Mouse (Mus musculus) neural tube, embryonic 13.5 days (tissue): ENCODE measurements around the gene Taar2. TPM values are rescaled to one million over a fixed set of nuclear protein-coding genes. Genes with fewer than 3 reads are reported as not detected.

Experiments used
- ATAC-seq: fragments of 200-750 bp; cut with Nextera tagmentation; 2 replicates; pipeline ENCODE4 v1.8.0; 2017; ENCODE audit warnings: low read depth, mild to moderate bottlenecking, moderate TSS enrichment, moderate library complexity
- H3K27ac ChIP-seq: fragments of 300-500 bp; sonication (generic); replicated peaks from 2 replicates; pipeline ENCODE4 v1.5.1; 2015; ENCODE audit warnings: moderate library complexity, mild to moderate bottlenecking, inconsistent platforms
- H3K27me3 ChIP-seq: fragments of 300-500 bp; sonication (generic); 2 replicates; pipeline ENCODE4 v1.6.1; 2015; ENCODE audit warnings: mild to moderate bottlenecking, inconsistent platforms
- H3K36me3 ChIP-seq: fragments of 300-500 bp; sonication (generic); 2 replicates; pipeline ENCODE4 v1.6.1; 2015; ENCODE audit warnings: mild to moderate bottlenecking, inconsistent platforms
- H3K4me1 ChIP-seq: fragments of 300-500 bp; sonication (generic); replicated peaks from 2 replicates; pipeline ENCODE4 v1.6.1; 2015; ENCODE audit warnings: inconsistent platforms
- H3K4me2 ChIP-seq: fragments of 300-500 bp; sonication (generic); 2 replicates; pipeline ENCODE4 v1.6.1; 2015; ENCODE audit warnings: inconsistent platforms, mild to moderate bottlenecking, moderate library complexity
- H3K4me3 ChIP-seq: fragments of 300-500 bp; sonication (generic); 2 replicates; pipeline ENCODE4 v1.5.1; 2015; ENCODE audit warnings: mild to moderate bottlenecking, inconsistent platforms
- H3K9ac ChIP-seq: fragments of 300-500 bp; sonication (generic); 2 replicates; pipeline ENCODE4 v1.6.1; 2015; ENCODE audit warnings: moderate library complexity, mild to moderate bottlenecking, inconsistent platforms
- H3K9me3 ChIP-seq: fragments of 300-500 bp; sonication (generic); 2 replicates; pipeline ENCODE4 v1.6.1; 2016; ENCODE audit warnings: inconsistent platforms
- WGBS: fragments of 180-500 bp; shearing (Covaris S2); methylation state at CpG from one replicate; pipeline ENCODE4 v1.1.7; 2015; 5-methylcytosine and 5-hydroxymethylcytosine counted together
- polyA plus RNA-seq: library from polyadenylated mRNA; unstranded; fragments of >200 nt; fragmentation: Nextera tagmentation; extraction: Ambion mirVana; gene quantifications from 2 replicates; pipeline ENCODE4 v1.2.1, GENCODE M21; 2015

Gene Taar2
- 0.20 TPM in 1 of 2 replicates, not detected in the other for polyA plus RNA-seq

DNA sequence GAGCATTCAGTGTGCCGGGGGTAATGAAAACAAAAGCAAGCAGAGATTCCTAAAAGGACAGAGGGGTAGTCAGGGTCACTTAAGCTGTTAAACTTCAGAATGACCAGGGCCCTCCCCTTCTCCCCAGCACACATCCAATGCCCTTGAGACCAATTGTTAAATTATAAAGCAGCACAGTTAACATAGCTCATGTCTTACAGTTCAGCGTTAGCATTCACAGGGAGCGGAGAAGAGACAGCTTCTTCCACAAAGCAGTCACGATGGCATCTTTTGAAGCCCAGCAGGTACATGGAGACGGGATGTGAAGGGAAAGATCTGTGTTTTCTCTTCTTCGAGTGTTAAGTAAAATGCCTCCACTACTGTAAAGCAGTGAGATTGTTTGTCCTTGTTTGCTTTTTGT lies at the start of gene Taar2:
Taar2 (plus strand) TSS at position 261 of the 400 bp plus-strand sequence.
- H3K27ac ChIP-seq, result no peak within 1 kb of the TSS
- H3K9me3 ChIP-seq, result no peaks in the 10 kb centered on the region
- peak within 1 kb of the TSS; percentile 41 for H3K4me2 ChIP-seq
- 21% methylated on average over 6 of the region's 6 CpGs for WGBS
- peaks cover 7% of the 10 kb centered on the region for H3K4me1 ChIP-seq
- no peaks in the 10 kb centered on the region for H3K36me3 ChIP-seq
- no peak within 1 kb of the TSS for H3K4me3 ChIP-seq
- H3K9ac ChIP-seq, result peak within 1 kb of the TSS; percentile 49; the same call in 1 of the 2 replicates
- no peak for ATAC-seq
- H3K27me3 ChIP-seq, result no peaks in the 10 kb centered on the region

DNA sequence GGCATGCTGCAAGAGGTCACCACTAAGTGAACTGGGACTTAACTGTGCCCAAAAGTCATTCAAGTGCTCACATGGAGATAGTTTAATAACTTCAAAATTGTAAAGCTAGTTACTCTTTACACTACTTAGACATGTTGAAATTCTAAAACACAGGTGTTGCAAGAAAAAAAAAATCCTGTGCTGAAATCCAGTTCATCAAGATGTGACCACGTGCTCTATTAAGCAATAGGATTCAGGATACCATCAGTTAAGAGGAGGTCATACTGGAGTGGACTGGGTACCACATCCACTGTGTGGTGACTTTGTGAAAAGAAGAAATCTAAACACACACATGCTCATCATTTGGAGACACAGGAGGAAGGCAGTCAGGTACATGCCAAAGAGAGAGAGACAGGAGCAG lies 45.4 kb upstream of the Taar2 start:
- no peak overlapping the region for H3K27ac ChIP-seq
- no peak overlapping the region for H3K4me3 ChIP-seq
- H3K27me3 ChIP-seq, result no peaks in the 10 kb centered on the region
- H3K9me3 ChIP-seq, result no peaks in the 10 kb centered on the region
- WGBS, result 88% methylated on average over 1 of the region's 1 CpGs
- no peak overlapping the region for H3K4me2 ChIP-seq
- H3K36me3 ChIP-seq, result no peaks in the 10 kb centered on the region
- H3K9ac ChIP-seq, result no peak overlapping the region
- ATAC-seq, result no peak
- H3K4me1 ChIP-seq, result peaks cover 6% of the 10 kb centered on the region; the same call in 1 of the 2 replicates

DNA sequence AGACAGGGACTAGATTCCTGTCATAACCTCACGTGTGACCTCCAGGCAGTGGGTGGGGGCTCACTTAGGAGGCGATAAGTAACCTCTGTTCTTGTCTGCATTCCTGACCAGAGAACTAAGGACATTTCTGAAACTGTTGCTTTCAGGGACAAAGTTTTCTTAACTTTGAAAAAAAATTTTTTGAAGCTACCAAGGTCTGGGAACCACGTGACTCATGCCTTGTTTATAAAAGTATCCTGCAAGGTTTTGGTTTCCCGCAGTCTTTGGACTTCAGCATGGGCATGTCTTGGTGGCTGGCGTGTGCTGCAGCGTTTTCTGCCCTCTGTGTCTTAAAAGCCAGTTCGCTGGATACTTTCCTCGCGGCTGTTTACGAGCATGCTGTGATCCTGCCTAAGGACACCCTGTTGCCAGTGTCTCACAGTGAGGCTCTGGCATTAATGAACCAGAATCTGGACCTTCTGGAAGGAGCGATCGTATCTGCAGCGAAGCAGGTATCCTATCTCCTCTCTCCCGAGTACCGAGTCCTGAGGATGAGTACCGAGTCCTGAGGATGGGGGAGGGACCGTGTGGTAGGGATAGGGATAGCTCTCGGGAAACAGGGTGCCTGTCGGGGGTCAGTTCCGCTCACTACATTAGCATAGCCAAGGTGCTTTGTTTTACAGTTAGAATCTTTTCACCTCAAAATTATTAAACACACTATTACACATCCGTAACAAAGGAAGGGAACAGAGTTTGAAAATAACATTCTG lies 43.6 kb upstream of the Taar2 start, which contains the start of gene Vnn1:
Vnn1 (plus strand) TSS at position 88 of the 749 bp plus-strand sequence.
- 34% methylated on average over 21 of the region's 21 CpGs for WGBS
- Histone ChIP-seq H3K4me2 (peak within 1 kb of the TSS; percentile 43), H3K27me3 (no peaks in the 10 kb centered on the region), H3K27ac (no peak within 1 kb of the TSS), H3K9ac (no peak within 1 kb of the TSS), H3K4me1 (peaks cover 6% of the 10 kb centered on the region; the same call in 1 of the 2 replicates), H3K9me3 (no peaks in the 10 kb centered on the region), H3K36me3 (no peaks in the 10 kb centered on the region), H3K4me3 (peak within 1 kb of the TSS; percentile 11)
- no peak for ATAC-seq

DNA sequence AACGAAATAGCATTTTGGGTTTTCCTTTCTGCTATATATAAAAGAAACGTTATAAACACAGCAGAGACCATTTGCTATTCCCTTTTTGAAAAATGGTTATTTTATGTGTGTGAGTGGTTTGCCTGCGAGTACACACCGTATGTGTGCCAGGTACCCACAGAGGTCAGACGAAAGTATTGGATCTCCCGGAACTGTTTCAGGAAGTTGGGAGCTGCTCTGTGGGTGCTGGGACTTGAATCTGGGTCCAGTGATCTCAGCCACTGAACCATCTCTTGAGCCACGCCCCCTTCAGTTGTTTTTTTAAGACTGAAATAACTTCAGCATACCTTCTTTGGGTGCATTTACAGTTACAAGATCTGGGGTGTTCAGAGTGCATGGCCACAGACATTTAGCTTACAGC lies 43.0 kb upstream of the Taar2 start:
- H3K9me3 ChIP-seq, result no peaks in the 10 kb centered on the region
- H3K36me3 ChIP-seq, result no peaks in the 10 kb centered on the region
- H3K4me1 ChIP-seq, result peaks cover 6% of the 10 kb centered on the region; the same call in 1 of the 2 replicates
- H3K4me2 ChIP-seq, result 0 out of 2 replicates have a peak overlapping the region, but pooled peaks have one; percentile 43
- H3K27me3 ChIP-seq, result no peaks in the 10 kb centered on the region
- 82% methylated on average over 7 of the region's 7 CpGs for WGBS
- no peak overlapping the region for H3K9ac ChIP-seq
- H3K27ac ChIP-seq, result no peak overlapping the region
- H3K4me3 ChIP-seq, result no peak overlapping the region
- no peak for ATAC-seq

DNA sequence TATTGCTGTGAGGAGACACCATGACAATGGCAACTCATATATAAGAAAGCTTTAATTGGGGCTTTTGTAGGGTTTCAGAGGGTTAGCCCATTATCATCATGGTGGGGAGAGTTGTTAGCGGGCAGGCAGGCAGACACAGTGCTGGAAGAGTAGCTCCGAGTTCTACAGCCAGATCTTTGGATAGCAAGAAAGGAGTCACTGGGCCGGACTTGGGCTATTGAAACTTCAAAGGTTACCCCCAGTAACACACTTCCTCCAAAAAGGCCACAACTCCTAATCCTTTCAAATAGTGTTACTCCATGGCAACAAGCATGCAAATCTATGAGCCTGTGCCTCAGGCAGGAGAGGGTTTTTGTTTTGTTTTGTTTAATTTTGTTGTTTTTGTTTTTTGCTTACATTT lies 37.3 kb upstream of the Taar2 start:
- Histone ChIP-seq H3K36me3 (no peaks in the 10 kb centered on the region), H3K27me3 (no peaks in the 10 kb centered on the region), H3K4me2 (no peak overlapping the region), H3K4me1 (no peaks in the 10 kb centered on the region), H3K9me3 (no peaks in the 10 kb centered on the region), H3K9ac (no peak overlapping the region), H3K27ac (no peak overlapping the region), H3K4me3 (no peak overlapping the region)
- 48% methylated on average over 3 of the region's 3 CpGs for WGBS
- ATAC-seq, result no peak

DNA sequence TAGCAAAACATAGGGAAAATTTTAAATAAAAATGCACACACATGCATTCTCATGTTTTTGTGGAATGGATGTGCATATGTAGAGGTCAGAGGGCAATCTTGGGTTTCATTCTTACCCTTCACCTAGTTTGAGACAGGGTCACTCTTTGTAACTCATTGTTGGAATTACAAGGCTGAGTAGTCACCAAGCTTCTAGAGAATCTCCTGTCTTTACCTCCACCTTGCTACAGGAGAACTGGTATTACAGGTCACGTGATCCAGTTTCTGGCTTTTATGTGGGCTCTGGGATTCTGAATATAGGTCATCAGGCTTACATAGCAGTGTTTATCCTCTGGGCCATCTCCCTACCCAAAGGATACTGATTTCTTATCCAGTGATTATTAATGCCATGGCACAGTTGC lies 32.7 kb upstream of the Taar2 start:
- Histone ChIP-seq H3K4me1 (no peaks in the 10 kb centered on the region), H3K27me3 (no peaks in the 10 kb centered on the region), H3K36me3 (no peaks in the 10 kb centered on the region), H3K4me3 (no peak overlapping the region), H3K27ac (no peak overlapping the region), H3K4me2 (no peak overlapping the region), H3K9ac (no peak overlapping the region), H3K9me3 (no peaks in the 10 kb centered on the region)
- ATAC-seq, result no peak
- 88% methylated on average over 1 of the region's 1 CpGs for WGBS

DNA sequence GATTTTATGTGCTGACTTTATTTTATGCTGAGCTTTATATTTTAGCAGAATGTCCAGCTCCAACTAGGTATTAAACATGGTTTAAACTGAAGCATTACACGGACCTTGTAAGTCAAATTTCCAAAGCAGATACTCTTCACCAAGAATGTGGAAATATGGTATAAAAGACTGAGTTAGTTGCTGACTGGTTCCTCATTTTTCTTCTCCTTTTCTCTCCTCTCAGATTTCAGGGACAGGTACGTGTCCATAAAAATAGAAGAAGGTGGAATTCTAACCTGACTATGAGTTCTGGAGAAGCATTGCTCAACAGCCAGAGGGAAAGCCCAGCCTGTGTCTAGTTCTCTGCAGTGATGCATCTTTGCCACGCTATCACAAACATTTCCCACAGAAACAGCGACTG lies 18.3 kb upstream of the Taar2 start, which contains the start of gene Taar1:
Taar1 (plus strand) TSS at position 301 of the 400 bp plus-strand sequence.
- no peak within 1 kb of the TSS for H3K27ac ChIP-seq
- no peaks in the 10 kb centered on the region for H3K36me3 ChIP-seq
- no peaks in the 10 kb centered on the region for H3K9me3 ChIP-seq
- 89% methylated on average over 4 of the region's 4 CpGs for WGBS
- H3K4me1 ChIP-seq, result no peaks in the 10 kb centered on the region
- no peaks in the 10 kb centered on the region for H3K27me3 ChIP-seq
- H3K4me3 ChIP-seq, result no peak within 1 kb of the TSS
- no peak for ATAC-seq
- H3K9ac ChIP-seq, result no peak within 1 kb of the TSS
- H3K4me2 ChIP-seq, result no peak within 1 kb of the TSS

DNA sequence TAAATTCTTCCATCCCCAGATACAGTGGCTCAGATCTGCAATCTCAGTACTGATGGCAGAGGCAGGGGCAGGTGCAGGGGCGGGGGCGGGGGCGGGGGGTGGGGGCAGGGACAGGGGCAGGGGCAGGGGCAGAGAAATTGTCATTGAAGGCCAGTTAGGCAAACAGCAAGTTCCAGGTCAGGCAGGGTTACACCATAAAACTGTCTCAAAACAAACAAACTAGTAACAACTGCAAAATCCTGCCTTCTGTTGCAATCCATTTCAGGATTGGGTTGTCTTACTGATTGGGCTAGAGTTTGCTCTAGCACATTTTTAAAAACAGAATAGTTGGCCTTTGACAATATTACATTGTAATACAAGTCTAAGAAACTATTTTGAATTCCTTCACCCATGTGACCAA lies 15.9 kb upstream of the Taar2 start:
- ATAC-seq, result no peak
- Histone ChIP-seq H3K4me2 (no peak overlapping the region), H3K4me3 (no peak overlapping the region), H3K9ac (no peak overlapping the region), H3K27ac (no peak overlapping the region), H3K9me3 (no peaks in the 10 kb centered on the region), H3K36me3 (no peaks in the 10 kb centered on the region), H3K27me3 (no peaks in the 10 kb centered on the region), H3K4me1 (no peaks in the 10 kb centered on the region)
- WGBS, result 77% methylated on average over 3 of the region's 3 CpGs

DNA sequence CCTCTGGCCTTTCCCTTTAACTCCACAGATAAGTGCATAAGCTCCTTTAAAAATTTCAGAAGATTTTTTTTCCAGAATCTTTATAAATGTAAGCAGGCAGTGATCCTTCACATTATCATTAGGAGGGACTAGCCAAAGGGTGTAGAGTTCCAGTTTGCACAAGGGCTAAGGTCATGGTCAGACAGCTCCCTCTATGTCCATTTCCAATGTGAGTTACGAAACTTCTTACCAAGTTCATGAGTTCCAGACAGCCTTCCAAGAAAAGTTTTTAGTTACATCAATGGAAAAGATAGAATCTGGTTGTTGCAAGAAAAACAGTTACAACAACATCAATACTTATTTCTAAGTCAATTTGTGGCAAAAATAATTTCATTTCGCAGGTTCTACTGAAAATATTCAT lies 14.4 kb upstream of the Taar2 start:
- Histone ChIP-seq H3K4me2 (no peak overlapping the region), H3K9ac (no peak overlapping the region), H3K27ac (no peak overlapping the region), H3K4me1 (no peaks in the 10 kb centered on the region), H3K9me3 (no peaks in the 10 kb centered on the region), H3K4me3 (no peak overlapping the region), H3K27me3 (no peaks in the 10 kb centered on the region), H3K36me3 (no peaks in the 10 kb centered on the region)
- no peak for ATAC-seq
- WGBS, result 76% methylated on average over 2 of the region's 2 CpGs

DNA sequence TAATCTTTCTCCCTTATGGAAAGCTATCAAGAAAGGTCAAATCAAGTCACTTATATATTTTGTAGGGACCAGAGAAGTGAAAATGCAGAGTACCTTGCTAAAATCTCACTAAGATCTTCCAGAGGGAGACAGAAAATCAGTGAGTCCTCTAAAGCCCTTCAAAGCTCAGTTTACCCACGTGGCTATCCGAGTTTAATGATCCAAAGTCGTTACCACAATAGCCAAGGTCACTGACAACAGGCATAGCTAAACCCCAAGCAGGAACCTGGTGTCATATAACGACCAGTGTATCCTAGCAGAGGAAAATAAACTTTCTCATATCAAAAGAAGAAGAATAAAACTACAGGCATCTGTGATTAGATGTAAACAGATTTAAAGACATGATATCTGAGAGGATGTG lies 759 bp upstream of the Taar2 start:
- Histone ChIP-seq H3K4me3 (no peak overlapping the region), H3K9me3 (no peaks in the 10 kb centered on the region), H3K9ac (no peak overlapping the region), H3K36me3 (no peaks in the 10 kb centered on the region), H3K27ac (no peak overlapping the region), H3K4me1 (peaks cover 7% of the 10 kb centered on the region), H3K4me2 (no peak overlapping the region), H3K27me3 (no peaks in the 10 kb centered on the region)
- WGBS, result 26% methylated on average over 4 of the region's 4 CpGs
- no peak for ATAC-seq

DNA sequence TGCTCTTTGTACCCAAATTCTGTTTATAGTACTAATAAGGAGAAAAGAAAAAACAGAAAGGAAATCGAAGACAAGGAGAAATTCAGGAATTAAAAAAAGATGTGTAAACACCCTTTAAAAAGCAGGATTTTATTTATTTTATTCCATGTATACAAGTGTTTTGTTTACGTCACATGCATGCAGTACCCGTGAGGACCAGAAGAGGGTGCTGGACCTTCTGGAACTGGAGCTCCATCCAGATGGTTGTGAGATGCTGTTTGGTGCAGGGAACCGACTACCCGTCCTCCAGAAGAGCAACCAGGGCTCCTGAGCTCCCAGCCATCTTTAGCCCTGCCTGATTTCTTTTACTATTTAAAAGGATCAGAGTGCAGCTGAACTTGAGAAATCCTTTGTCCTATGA lies 4.1 kb downstream of the Taar2 start:
- Histone ChIP-seq H3K4me2 (no peak overlapping the region), H3K4me1 (peaks cover 7% of the 10 kb centered on the region), H3K4me3 (no peak overlapping the region), H3K9me3 (no peaks in the 10 kb centered on the region), H3K36me3 (no peaks in the 10 kb centered on the region), H3K27me3 (no peaks in the 10 kb centered on the region), H3K27ac (no peak overlapping the region), H3K9ac (no peak overlapping the region)
- 76% methylated on average over 5 of the region's 5 CpGs for WGBS
- ATAC-seq, result no peak

DNA sequence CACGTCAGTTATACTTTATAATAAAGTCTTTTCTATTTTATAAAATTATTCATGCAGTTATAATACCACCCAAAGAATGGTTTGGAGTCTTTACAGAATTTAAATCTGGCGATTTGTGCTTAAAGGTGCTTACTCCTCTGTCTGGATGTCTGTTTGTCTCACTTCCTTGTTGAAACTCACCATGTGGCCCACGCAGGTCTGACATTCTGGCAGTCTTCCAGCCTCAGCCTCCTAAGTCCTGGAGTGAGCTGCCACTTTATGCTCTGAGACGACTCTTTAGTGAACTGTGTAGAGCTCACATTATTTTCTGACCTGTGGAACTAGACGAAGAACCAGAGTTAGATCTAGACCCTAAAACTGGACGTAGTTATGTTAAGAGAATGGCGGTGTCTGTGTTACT lies 9.7 kb downstream of the Taar2 start:
- no peaks in the 10 kb centered on the region for H3K36me3 ChIP-seq
- no peak for ATAC-seq
- H3K9ac ChIP-seq, result no peak overlapping the region
- no peak overlapping the region for H3K4me3 ChIP-seq
- no peaks in the 10 kb centered on the region for H3K27me3 ChIP-seq
- no peaks in the 10 kb centered on the region for H3K9me3 ChIP-seq
- H3K4me1 ChIP-seq, result no peaks in the 10 kb centered on the region
- H3K4me2 ChIP-seq, result no peak overlapping the region
- no peak overlapping the region for H3K27ac ChIP-seq
- WGBS, result 75% methylated on average over 7 of the region's 7 CpGs
